Mouse (Mus musculus): Measurements from ENCODE around the gene Arrdc4. TPM values are rescaled to one million over a fixed set of nuclear protein-coding genes. Genes with fewer than 3 reads are reported as not detected.

Arrdc4 gene
- total RNA-seq, 1 experiment: 40.6 TPM

DNA sequence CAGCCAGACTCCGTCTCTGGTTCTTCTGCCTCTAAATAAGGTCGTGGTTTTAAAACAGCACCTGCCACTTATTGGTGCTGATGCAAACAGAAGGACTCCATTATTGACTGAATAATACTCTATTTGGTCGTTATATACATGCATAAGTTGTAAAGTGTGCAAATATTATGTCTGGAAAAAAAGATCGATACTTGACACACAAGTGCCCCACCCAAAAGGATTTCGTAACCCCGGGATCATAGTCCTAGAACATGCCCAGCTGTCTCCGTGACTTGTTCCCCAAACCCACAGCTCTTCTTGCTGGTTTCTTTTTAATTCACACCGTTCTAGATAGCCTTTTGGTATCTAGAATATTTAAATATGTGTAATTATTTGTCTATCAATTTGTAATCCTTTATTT, 878 bp upstream of the Arrdc4 start:
- DNase-seq (ENCODE audit: low read depth, low spot score): no peak
- no peak overlapping the region for H3K9ac ChIP-seq (ENCODE audit: insufficient read depth, low read depth, low read length, poor library complexity, severe bottlenecking)
- H3K9me3 ChIP-seq (ENCODE audit: control insufficient read depth, insufficient read depth, low read depth, low read length): no peaks in the 10 kb centered on the region
- TF ChIP-seq HCFC1 (IDR thresholded peaks at IDR 0.05; ENCODE audit: borderline replicate concordance, insufficient read depth, low read length) (no peak), MAFK (IDR thresholded peaks at IDR 0.05; ENCODE audit: insufficient read depth, low read depth, low read length) (no peak), ZC3H11A (IDR thresholded peaks at IDR 0.05; ENCODE audit: borderline replicate concordance, low read depth, low read length) (no peak), ZNF384 (IDR thresholded peaks at IDR 0.05; ENCODE audit: low read depth, low read length) (no peak), CHD2 (IDR thresholded peaks at IDR 0.05; ENCODE audit: low read depth, low read length) (no peak)
- no peaks in the 10 kb centered on the region for H3K36me3 ChIP-seq (ENCODE audit: control insufficient read depth, insufficient read depth, low read length, poor library complexity, severe bottlenecking)
- H3K4me1 ChIP-seq (ENCODE audit: control insufficient read depth in 2 of 2, insufficient read depth in 2 of 2, low read length in 2 of 2, poor library complexity in 1 of 2): 0 out of 4 replicates have a peak, but pooled peaks cover 0 to 2% of the 10 kb centered on the region in 2 experiments
- H3K27ac ChIP-seq (ENCODE audit: insufficient read depth, low read depth, low read length, poor library complexity, severe bottlenecking): no peak overlapping the region
- in situ Hi-C loops (cut with MboI; ENCODE audit: low sequenced_read_pairs in 2 of 2, unreplicated experiment in 2 of 2): no loop called here
- H3K4me3 ChIP-seq (ENCODE audit: insufficient read depth in 1 of 2, low read depth in 1 of 2, low read length in 2 of 2, poor library complexity in 1 of 2, severe bottlenecking in 1 of 2): peak overlapping the region in 1 of 2 experiments; percentile 8; a peak in 1 of 4 replicates

- TF ChIP-seq MAFK (IDR thresholded peaks at IDR 0.05; ENCODE audit: insufficient read depth, low read depth, low read length) (no peak), ZNF384 (IDR thresholded peaks at IDR 0.05; ENCODE audit: low read depth, low read length) (no peak), HCFC1 (IDR thresholded peaks at IDR 0.05; ENCODE audit: borderline replicate concordance, insufficient read depth, low read length) (no peak), CHD2 (IDR thresholded peaks at IDR 0.05; ENCODE audit: low read depth, low read length) (no peak), ZC3H11A (IDR thresholded peaks at IDR 0.05; ENCODE audit: borderline replicate concordance, low read depth, low read length) (no peak)
- Histone ChIP-seq H3K36me3 (ENCODE audit: control insufficient read depth, insufficient read depth, low read length, poor library complexity, severe bottlenecking) (peaks cover 3% of the 10 kb centered on the region), H3K27ac (ENCODE audit: insufficient read depth, low read depth, low read length, poor library complexity, severe bottlenecking) (no peak overlapping the region), H3K4me1 (ENCODE audit: control insufficient read depth in 2 of 2, insufficient read depth in 2 of 2, low read length in 2 of 2, poor library complexity in 1 of 2) (0 out of 4 replicates have a peak, but pooled peaks cover 0 to 2% of the 10 kb centered on the region in 2 experiments), H3K9ac (ENCODE audit: insufficient read depth, low read depth, low read length, poor library complexity, severe bottlenecking) (peak overlapping the region; percentile 77), H3K9me3 (ENCODE audit: control insufficient read depth, insufficient read depth, low read depth, low read length) (no peaks in the 10 kb centered on the region), H3K4me3 (ENCODE audit: insufficient read depth in 1 of 2, low read depth in 1 of 2, low read length in 2 of 2, poor library complexity in 1 of 2, severe bottlenecking in 1 of 2) (peak overlapping the region; percentile 67 to 75)
- in situ Hi-C loops (cut with MboI; ENCODE audit: low sequenced_read_pairs in 2 of 2, unreplicated experiment in 2 of 2): no loop called here
- DNase-seq (ENCODE audit: low read depth, low spot score): no peak
Observed at GRCm38 (mm10) chr7:68748361-68748760, 680 bp downstream of the Arrdc4 start.

- in situ Hi-C loops (cut with MboI; ENCODE audit: low sequenced_read_pairs in 2 of 2, unreplicated experiment in 2 of 2): no loop called here
- Histone ChIP-seq H3K9me3 (ENCODE audit: control insufficient read depth, insufficient read depth, low read depth, low read length) (no peaks in the 10 kb centered on the region), H3K9ac (ENCODE audit: insufficient read depth, low read depth, low read length, poor library complexity, severe bottlenecking) (no peak overlapping the region), H3K27ac (ENCODE audit: insufficient read depth, low read depth, low read length, poor library complexity, severe bottlenecking) (no peak overlapping the region), H3K36me3 (ENCODE audit: control insufficient read depth, insufficient read depth, low read length, poor library complexity, severe bottlenecking) (peaks cover 11% of the 10 kb centered on the region), H3K4me1 (ENCODE audit: control insufficient read depth in 2 of 2, insufficient read depth in 2 of 2, low read length in 2 of 2, poor library complexity in 1 of 2) (0 out of 4 replicates have a peak, but pooled peaks cover 0 to 2% of the 10 kb centered on the region in 2 experiments), H3K4me3 (ENCODE audit: insufficient read depth in 1 of 2, low read depth in 1 of 2, low read length in 2 of 2, poor library complexity in 1 of 2, severe bottlenecking in 1 of 2) (no peak overlapping the region)
- no peak for DNase-seq (ENCODE audit: low read depth, low spot score)
- no peak for TF ChIP-seq ZC3H11A (IDR thresholded peaks at IDR 0.05; ENCODE audit: borderline replicate concordance, low read depth, low read length)
- TF ChIP-seq CHD2 (IDR thresholded peaks at IDR 0.05; ENCODE audit: low read depth, low read length): no peak
- TF ChIP-seq MAFK (IDR thresholded peaks at IDR 0.05; ENCODE audit: insufficient read depth, low read depth, low read length): no peak
Observed at GRCm38 (mm10) chr7:68744616-68745015, 4.4 kb downstream of the Arrdc4 start.

DNA sequence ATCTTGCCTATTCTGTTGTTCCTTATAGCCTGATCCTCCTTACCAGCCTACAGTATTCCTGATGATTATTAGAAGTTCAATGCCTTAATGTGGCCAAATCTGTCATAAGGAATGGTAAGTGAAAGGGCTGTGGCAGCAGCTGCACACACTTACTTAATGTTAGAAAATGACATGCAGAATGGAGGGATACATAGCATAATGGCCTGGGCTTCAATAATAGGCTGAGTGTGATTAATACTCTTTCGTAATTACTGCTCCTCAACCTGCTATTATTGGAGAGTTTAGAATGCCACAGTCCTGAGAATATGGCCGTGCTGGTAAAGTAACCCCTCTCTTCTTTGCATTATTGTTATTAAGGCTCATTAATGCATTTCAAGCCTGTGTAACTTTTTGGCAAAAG, 4.8 kb downstream of the Arrdc4 start:
- TF ChIP-seq ZNF384 (IDR thresholded peaks at IDR 0.05; ENCODE audit: low read depth, low read length): no peak
- TF ChIP-seq HCFC1 (IDR thresholded peaks at IDR 0.05; ENCODE audit: borderline replicate concordance, insufficient read depth, low read length): no peak
- TF ChIP-seq MAFK (IDR thresholded peaks at IDR 0.05; ENCODE audit: insufficient read depth, low read depth, low read length): no peak
- TF ChIP-seq CHD2 (IDR thresholded peaks at IDR 0.05; ENCODE audit: low read depth, low read length): no peak
- TF ChIP-seq ZC3H11A (IDR thresholded peaks at IDR 0.05; ENCODE audit: borderline replicate concordance, low read depth, low read length): no peak

GRCm38 (mm10) chr7:68740763-68741162, 8.3 kb downstream of the Arrdc4 start:
- H3K9me3 ChIP-seq (ENCODE audit: control insufficient read depth, insufficient read depth, low read depth, low read length): no peaks in the 10 kb centered on the region
- no peaks in the 10 kb centered on the region for H3K4me1 ChIP-seq (ENCODE audit: control insufficient read depth in 2 of 2, insufficient read depth in 2 of 2, low read length in 2 of 2, poor library complexity in 1 of 2)
- in situ Hi-C loops (cut with MboI; ENCODE audit: low sequenced_read_pairs in 2 of 2, unreplicated experiment in 2 of 2): no loop called here
- H3K4me3 ChIP-seq (ENCODE audit: insufficient read depth in 1 of 2, low read depth in 1 of 2, low read length in 2 of 2, poor library complexity in 1 of 2, severe bottlenecking in 1 of 2): no peak overlapping the region
- no peak overlapping the region for H3K27ac ChIP-seq (ENCODE audit: insufficient read depth, low read depth, low read length, poor library complexity, severe bottlenecking)
- no peak overlapping the region for H3K9ac ChIP-seq (ENCODE audit: insufficient read depth, low read depth, low read length, poor library complexity, severe bottlenecking)
- TF ChIP-seq ZC3H11A (IDR thresholded peaks at IDR 0.05; ENCODE audit: borderline replicate concordance, low read depth, low read length): no peak
- no peak for TF ChIP-seq CHD2 (IDR thresholded peaks at IDR 0.05; ENCODE audit: low read depth, low read length)
- TF ChIP-seq HCFC1 (IDR thresholded peaks at IDR 0.05; ENCODE audit: borderline replicate concordance, insufficient read depth, low read length): no peak
- no peak for TF ChIP-seq MAFK (IDR thresholded peaks at IDR 0.05; ENCODE audit: insufficient read depth, low read depth, low read length)
- TF ChIP-seq ZNF384 (IDR thresholded peaks at IDR 0.05; ENCODE audit: low read depth, low read length): no peak
- H3K36me3 ChIP-seq (ENCODE audit: control insufficient read depth, insufficient read depth, low read length, poor library complexity, severe bottlenecking): peaks cover 14% of the 10 kb centered on the region
- DNase-seq (ENCODE audit: low read depth, low spot score): no peak

More for the DNA sequence above, 4.8 kb downstream of the Arrdc4 start:
- Histone ChIP-seq H3K4me1 (ENCODE audit: control insufficient read depth in 2 of 2, insufficient read depth in 2 of 2, low read length in 2 of 2, poor library complexity in 1 of 2) (0 out of 4 replicates have a peak, but pooled peaks cover 0 to 2% of the 10 kb centered on the region in 2 experiments), H3K9ac (ENCODE audit: insufficient read depth, low read depth, low read length, poor library complexity, severe bottlenecking) (no peak overlapping the region), H3K9me3 (ENCODE audit: control insufficient read depth, insufficient read depth, low read depth, low read length) (no peaks in the 10 kb centered on the region), H3K36me3 (ENCODE audit: control insufficient read depth, insufficient read depth, low read length, poor library complexity, severe bottlenecking) (peaks cover 14% of the 10 kb centered on the region), H3K27ac (ENCODE audit: insufficient read depth, low read depth, low read length, poor library complexity, severe bottlenecking) (no peak overlapping the region), H3K4me3 (ENCODE audit: insufficient read depth in 1 of 2, low read depth in 1 of 2, low read length in 2 of 2, poor library complexity in 1 of 2, severe bottlenecking in 1 of 2) (no peak overlapping the region)
- DNase-seq (ENCODE audit: low read depth, low spot score): no peak
- in situ Hi-C loops (cut with MboI; ENCODE audit: low sequenced_read_pairs in 2 of 2, unreplicated experiment in 2 of 2): no loop called here

All from ES-E14 (cell line).